Mouse (Mus musculus): ENCODE data around the gene Mxi1. TPM values are rescaled to one million over a fixed set of nuclear protein-coding genes. Genes with fewer than 3 reads are reported as not detected.
"Not testable (repeated sequence)": the region's sequence is repeated elsewhere in the genome, so short reads cannot be mapped to it uniquely, and the experiment has no call there.

Mxi1 gene
- polyA plus RNA-seq, 1 experiment from 2014 or later, result 43.0 TPM

DNA sequence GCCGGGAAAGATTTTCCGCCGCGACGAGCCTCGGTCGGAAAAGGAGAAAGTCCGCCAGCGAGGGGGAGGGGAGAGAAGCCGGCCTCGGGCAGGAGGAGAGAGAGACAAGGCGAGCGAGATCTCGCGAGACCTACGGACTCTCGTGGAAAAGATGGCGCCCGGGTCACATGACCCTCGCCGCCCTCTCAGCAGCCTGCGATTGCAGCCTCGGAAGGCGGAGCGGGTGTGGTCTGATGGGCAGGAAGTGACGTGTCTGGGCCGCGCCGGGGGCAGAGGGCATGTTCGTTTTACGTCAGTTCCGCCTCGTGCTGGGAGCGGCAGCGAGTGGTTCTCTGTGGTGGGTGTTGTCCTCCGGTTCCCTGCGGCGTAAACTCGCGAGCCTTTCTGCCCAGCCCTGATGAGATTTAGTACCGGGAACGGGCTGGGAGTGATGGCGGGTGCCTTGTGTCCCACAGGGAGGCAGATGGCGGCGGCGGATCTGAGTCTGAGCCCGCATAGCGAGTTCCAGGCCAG is 80.2 kb downstream of the Mxi1 start, which contains the start of gene Smndc1:
Smndc1 (minus strand) TSS at position 84 of the 513 bp plus-strand sequence.
- TF ChIP-seq CTCF (IDR thresholded peaks at IDR 0.05) (no peak), EP300 (IDR thresholded peaks at IDR 0.05) (0 out of 2 replicates have a peak, but pooled peaks have one; percentile 64)
- peak; percentile 100 for DNase-seq (ENCODE audit: low spot score)
- WGBS, result 1% methylated on average over 47 of the region's 48 CpGs

DNA sequence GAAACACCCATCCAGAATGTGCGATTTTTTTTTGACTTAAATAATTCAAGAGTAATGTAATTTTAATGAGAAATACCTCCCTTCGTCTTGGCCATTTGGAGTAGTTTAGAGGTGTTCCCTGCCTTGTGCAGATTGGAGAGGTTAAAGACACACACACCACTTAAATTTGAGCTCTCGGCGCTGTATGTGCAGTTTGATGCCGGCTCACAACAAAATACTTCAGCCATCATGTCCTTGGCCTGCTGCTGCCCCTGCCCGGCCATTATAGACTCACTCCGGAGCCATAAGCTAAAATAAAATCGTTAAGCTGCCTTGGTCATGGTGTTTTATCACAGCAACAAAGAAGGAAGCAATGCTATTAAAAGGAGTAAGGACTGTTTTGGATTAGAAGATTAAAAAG is 81.1 kb downstream of the Mxi1 start:
- peak; percentile 16 for DNase-seq (ENCODE audit: low spot score)
- no peak for TF ChIP-seq CTCF (IDR thresholded peaks at IDR 0.05)
- no peak for TF ChIP-seq EP300 (IDR thresholded peaks at IDR 0.05)
- no peak for ATAC-seq
- Histone ChIP-seq H3K4me2 (replicated peaks; ENCODE audit: low read depth, low read length) (peak overlapping the region; percentile 70), H3K27ac (ENCODE audit: low read length) (peak overlapping the region; percentile 93), H3K36me3 (ENCODE audit: insufficient read depth, low read length) (peaks cover 23% of the 10 kb centered on the region; the same call in 1 of the 2 replicates), H3K9me3 (ENCODE audit: low read length) (no peaks in the 10 kb centered on the region), H3K27me3 (replicated peaks; ENCODE audit: insufficient read depth, low read length) (no peaks in the 10 kb centered on the region), H3K9ac (replicated peaks; ENCODE audit: low read depth) (peak overlapping the region; percentile 62), H3K4me3 (ENCODE audit: low read depth, low read length) (peak overlapping the region; percentile 97), H3K4me1 (ENCODE audit: insufficient read depth, low read depth, low read length) (peaks cover 8% of the 10 kb centered on the region; the same call in 1 of the 2 replicates)
- WGBS, result 44% methylated on average over 8 of the region's 8 CpGs

More for the DNA sequence above, 80.2 kb downstream of the Mxi1 start, which contains the start of gene Smndc1:
- Histone ChIP-seq H3K27me3 (replicated peaks; ENCODE audit: insufficient read depth, low read length) (no peaks in the 10 kb centered on the region), H3K9me3 (ENCODE audit: low read length) (no peaks in the 10 kb centered on the region), H3K36me3 (ENCODE audit: insufficient read depth, low read length) (peaks cover 25% of the 10 kb centered on the region; the same call in 1 of the 2 replicates), H3K9ac (replicated peaks; ENCODE audit: low read depth) (peak within 1 kb of the TSS; percentile 99), H3K27ac (ENCODE audit: low read length) (peak within 1 kb of the TSS; percentile 100), H3K4me3 (ENCODE audit: low read depth, low read length) (peak within 1 kb of the TSS; percentile 97), H3K4me2 (replicated peaks; ENCODE audit: low read depth, low read length) (peak within 1 kb of the TSS; percentile 73), H3K4me1 (ENCODE audit: insufficient read depth, low read depth, low read length) (peaks cover 8% of the 10 kb centered on the region; the same call in 1 of the 2 replicates)
- ATAC-seq, result peak; percentile 97

DNA sequence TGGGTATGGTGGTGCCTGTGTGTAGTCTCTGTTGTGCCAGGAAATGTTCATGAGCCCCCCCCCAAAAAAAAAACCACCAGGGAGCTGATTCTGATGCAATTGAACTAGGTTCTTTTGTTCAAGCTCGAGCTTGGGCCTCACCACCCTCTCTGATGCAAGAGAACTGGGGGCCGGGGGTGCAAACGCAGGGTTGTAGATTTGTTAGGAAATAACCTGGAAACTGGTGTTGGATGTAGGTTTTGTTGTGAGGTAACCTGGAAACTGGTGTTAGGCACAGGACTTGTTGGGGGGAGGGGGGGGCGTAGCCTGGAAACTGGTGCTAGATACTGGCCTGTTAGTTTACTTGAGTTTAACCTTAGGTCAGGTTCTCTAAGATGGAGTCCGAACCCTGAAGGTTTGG is 81.5 kb downstream of the Mxi1 start:
- ATAC-seq (no peak), DNase-seq (ENCODE audit: low spot score) (no peak)
- Histone ChIP-seq H3K27me3 (replicated peaks; ENCODE audit: insufficient read depth, low read length) (no peaks in the 10 kb centered on the region), H3K36me3 (ENCODE audit: insufficient read depth, low read length) (0 out of 2 replicates have a peak, but pooled peaks cover 19% of the 10 kb centered on the region), H3K4me2 (replicated peaks; ENCODE audit: low read depth, low read length) (0 out of 2 replicates have a peak overlapping the region, but pooled peaks have one; percentile 70), H3K9ac (replicated peaks; ENCODE audit: low read depth) (peak overlapping the region; percentile 62; the same call in 1 of the 2 replicates), H3K9me3 (ENCODE audit: low read length) (no peaks in the 10 kb centered on the region), H3K27ac (ENCODE audit: low read length) (peak overlapping the region; percentile 93; the same call in 1 of the 2 replicates), H3K4me1 (ENCODE audit: insufficient read depth, low read depth, low read length) (peaks cover 8% of the 10 kb centered on the region; the same call in 1 of the 2 replicates), H3K4me3 (ENCODE audit: low read depth, low read length) (no peak overlapping the region)
- no peak for TF ChIP-seq EP300 (IDR thresholded peaks at IDR 0.05)
- no peak for TF ChIP-seq CTCF (IDR thresholded peaks at IDR 0.05)
- 82% methylated on average over 5 of the region's 5 CpGs for WGBS

DNA sequence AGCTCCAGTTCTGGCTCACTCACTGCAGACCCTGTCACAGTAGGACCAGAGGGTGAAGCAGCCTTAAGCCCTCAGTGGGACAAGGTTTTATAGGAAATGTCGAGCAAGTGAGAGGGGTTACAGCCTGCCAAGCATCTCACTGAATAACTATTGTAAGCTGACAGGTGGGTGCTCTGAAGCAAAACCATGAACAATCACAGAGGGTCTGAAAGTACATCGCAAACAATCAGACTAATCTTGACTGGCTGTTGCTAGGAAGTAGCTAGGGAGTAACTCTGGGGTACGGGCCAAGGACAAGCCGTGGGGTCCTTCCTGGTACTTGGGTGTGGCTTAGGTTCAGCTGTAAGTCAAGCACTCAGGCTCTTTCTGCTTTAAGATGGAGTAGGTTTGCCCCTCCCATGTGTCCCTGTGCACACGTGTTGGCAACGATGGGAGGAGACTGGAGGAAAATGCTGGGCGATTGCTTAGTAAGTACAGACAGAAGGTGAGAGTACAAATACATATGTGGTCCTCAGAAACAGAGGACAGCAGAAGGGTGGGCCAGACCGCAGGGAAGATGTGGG is 82.5 kb downstream of the Mxi1 start:
- ATAC-seq, result no peak

DNA sequence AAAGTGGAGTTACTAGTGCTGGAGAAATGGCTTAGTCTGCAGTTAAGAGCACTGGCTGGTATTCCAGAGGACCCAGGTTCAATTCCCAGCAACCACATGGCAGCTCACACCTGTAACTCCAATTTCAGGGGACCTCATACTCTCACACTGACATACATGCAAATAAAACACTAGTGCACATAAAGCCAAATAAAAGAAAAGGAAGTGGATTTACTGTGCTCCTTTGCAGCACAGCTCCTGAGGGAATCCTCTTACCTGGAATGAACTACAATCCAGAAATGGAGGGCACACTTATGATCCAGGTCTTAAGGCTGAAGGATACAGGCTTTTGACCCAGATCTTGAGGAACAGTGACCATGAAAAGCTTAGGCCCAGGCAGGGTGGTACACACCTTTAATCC is 83.3 kb downstream of the Mxi1 start:
- Histone ChIP-seq H3K27me3 (replicated peaks; ENCODE audit: insufficient read depth, low read length) (no peaks in the 10 kb centered on the region), H3K4me1 (ENCODE audit: insufficient read depth, low read depth, low read length) (peaks cover 6% of the 10 kb centered on the region; the same call in 1 of the 2 replicates), H3K9ac (replicated peaks; ENCODE audit: low read depth) (no peak overlapping the region), H3K4me3 (ENCODE audit: low read depth, low read length) (no peak overlapping the region), H3K4me2 (replicated peaks; ENCODE audit: low read depth, low read length) (no peak overlapping the region), H3K9me3 (ENCODE audit: low read length) (no peaks in the 10 kb centered on the region), H3K36me3 (ENCODE audit: insufficient read depth, low read length) (0 out of 2 replicates have a peak, but pooled peaks cover under 1% of the 10 kb centered on the region), H3K27ac (ENCODE audit: low read length) (no peak overlapping the region)
- ATAC-seq (no peak), DNase-seq (ENCODE audit: low spot score) (no peak)
- TF ChIP-seq EP300 (IDR thresholded peaks at IDR 0.05), result no peak
- no peak for TF ChIP-seq CTCF (IDR thresholded peaks at IDR 0.05)

More for the DNA sequence above, 82.5 kb downstream of the Mxi1 start:
- H3K9me3 ChIP-seq (ENCODE audit: low read length), result no peaks in the 10 kb centered on the region
- TF ChIP-seq EP300 (IDR thresholded peaks at IDR 0.05), result no peak
- TF ChIP-seq CTCF (IDR thresholded peaks at IDR 0.05), result no peak
- no peak overlapping the region for H3K27ac ChIP-seq (ENCODE audit: low read length)
- no peaks in the 10 kb centered on the region for H3K27me3 ChIP-seq (replicated peaks; ENCODE audit: insufficient read depth, low read length)
- peak; percentile 67 for DNase-seq (ENCODE audit: low spot score)
- WGBS, result 50% methylated on average over 8 of the region's 8 CpGs
- H3K4me2 ChIP-seq (replicated peaks; ENCODE audit: low read depth, low read length), result no peak overlapping the region
- H3K4me3 ChIP-seq (ENCODE audit: low read depth, low read length), result no peak overlapping the region
- 0 out of 2 replicates have a peak, but pooled peaks cover 9% of the 10 kb centered on the region for H3K36me3 ChIP-seq (ENCODE audit: insufficient read depth, low read length)
- peaks cover 8% of the 10 kb centered on the region; the same call in 1 of the 2 replicates for H3K4me1 ChIP-seq (ENCODE audit: insufficient read depth, low read depth, low read length)
- H3K9ac ChIP-seq (replicated peaks; ENCODE audit: low read depth), result no peak overlapping the region

DNA sequence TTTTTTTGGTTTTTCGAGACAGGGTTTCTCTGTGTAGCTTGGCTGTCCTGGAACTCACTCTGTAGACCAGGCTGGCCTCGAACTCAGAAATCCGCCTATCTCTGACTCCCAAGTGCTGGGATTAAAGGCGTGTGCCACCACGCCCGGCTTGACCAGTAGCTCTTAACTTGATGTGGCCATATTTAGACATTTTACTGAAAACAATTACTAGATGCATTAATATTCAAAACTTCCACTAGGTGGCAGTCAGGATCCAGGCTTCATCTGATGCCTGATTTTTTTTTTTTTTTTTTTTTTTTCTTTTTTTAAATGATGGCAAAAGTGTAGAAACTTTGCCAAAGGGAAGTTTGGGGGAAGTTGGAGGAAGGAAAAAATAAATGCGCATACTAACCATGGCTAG is 84.2 kb downstream of the Mxi1 start:
- DNase-seq (ENCODE audit: low spot score) (peak; percentile 91), ATAC-seq (no peak)
- H3K4me1 ChIP-seq (ENCODE audit: insufficient read depth, low read depth, low read length), result peaks cover 6% of the 10 kb centered on the region; the same call in 1 of the 2 replicates
- H3K9ac ChIP-seq (replicated peaks; ENCODE audit: low read depth), result no peak overlapping the region
- TF ChIP-seq EP300 (IDR thresholded peaks at IDR 0.05) (peak; percentile 56), CTCF (IDR thresholded peaks at IDR 0.05) (peak; percentile 78)
- WGBS, result 10% methylated on average over 7 of the region's 7 CpGs
- no peak overlapping the region for H3K27ac ChIP-seq (ENCODE audit: low read length)
- no peaks in the 10 kb centered on the region for H3K9me3 ChIP-seq (ENCODE audit: low read length)
- H3K4me2 ChIP-seq (replicated peaks; ENCODE audit: low read depth, low read length), result no peak overlapping the region
- no peak overlapping the region for H3K4me3 ChIP-seq (ENCODE audit: low read depth, low read length)
- H3K36me3 ChIP-seq (ENCODE audit: insufficient read depth, low read length), result no peaks in the 10 kb centered on the region
- no peaks in the 10 kb centered on the region for H3K27me3 ChIP-seq (replicated peaks; ENCODE audit: insufficient read depth, low read length)

DNA sequence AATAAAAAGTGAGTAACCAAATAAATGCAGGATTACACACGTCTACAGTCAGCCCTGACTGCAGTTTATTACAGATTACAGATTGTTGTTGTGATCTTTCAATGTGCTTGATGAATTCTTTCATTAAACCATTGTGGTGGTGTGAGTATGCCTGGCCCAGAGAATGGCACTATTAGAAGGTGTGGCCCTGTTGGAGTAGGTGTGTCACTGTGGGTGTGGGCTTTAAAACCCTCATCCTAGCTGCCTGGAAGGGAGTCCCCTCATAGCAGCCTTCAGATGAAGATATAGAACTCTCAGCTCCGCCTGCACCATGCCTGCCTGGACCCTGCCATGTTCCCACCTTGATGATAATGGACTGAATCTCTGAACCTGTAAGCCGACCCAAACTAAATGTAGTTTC is 84.6 kb downstream of the Mxi1 start:
- not testable (repeated sequence) for H3K27me3 ChIP-seq (replicated peaks; ENCODE audit: insufficient read depth, low read length); H3K9me3 ChIP-seq (ENCODE audit: low read length); H3K36me3 ChIP-seq (ENCODE audit: insufficient read depth, low read length); H3K27ac ChIP-seq (ENCODE audit: low read length); ATAC-seq; H3K9ac ChIP-seq (replicated peaks; ENCODE audit: low read depth); H3K4me1 ChIP-seq (ENCODE audit: insufficient read depth, low read depth, low read length); H3K4me3 ChIP-seq (ENCODE audit: low read depth, low read length); H3K4me2 ChIP-seq (replicated peaks; ENCODE audit: low read depth, low read length); DNase-seq (ENCODE audit: low spot score)
- 69% methylated on average over 3 of the region's 3 CpGs for WGBS

DNA sequence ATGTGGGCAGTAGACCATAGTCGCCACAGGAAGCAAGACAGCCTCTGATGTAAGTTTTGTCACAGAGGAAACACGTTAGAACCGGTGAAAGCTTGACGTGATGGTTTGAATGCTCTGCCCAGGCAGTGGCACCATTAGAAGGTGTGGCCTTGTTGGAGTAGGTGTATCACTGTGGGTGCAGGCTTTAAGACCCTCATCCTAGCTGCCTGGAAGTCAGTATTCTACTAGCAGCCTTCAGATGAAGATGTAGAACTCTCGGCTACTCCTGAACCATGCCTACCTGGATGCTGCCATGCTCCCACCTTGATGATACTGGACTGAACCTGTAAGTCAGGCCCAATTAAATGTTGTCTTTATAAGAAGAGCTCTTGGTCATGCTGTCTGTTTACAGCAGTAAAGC is 85.5 kb downstream of the Mxi1 start:
- not testable (repeated sequence) for H3K9ac ChIP-seq (replicated peaks; ENCODE audit: low read depth); H3K9me3 ChIP-seq (ENCODE audit: low read length); H3K4me1 ChIP-seq (ENCODE audit: insufficient read depth, low read depth, low read length); DNase-seq (ENCODE audit: low spot score); H3K4me2 ChIP-seq (replicated peaks; ENCODE audit: low read depth, low read length); H3K36me3 ChIP-seq (ENCODE audit: insufficient read depth, low read length); H3K4me3 ChIP-seq (ENCODE audit: low read depth, low read length); H3K27me3 ChIP-seq (replicated peaks; ENCODE audit: insufficient read depth, low read length); H3K27ac ChIP-seq (ENCODE audit: low read length); ATAC-seq
- 55% methylated on average over 5 of the region's 5 CpGs for WGBS

Measured in lung, postnatal 0 days (tissue).